Mouse (Mus musculus) embryo, embryonic 11.5 days (tissue): ENCODE results near the gene Gm20388.

Experiments
- DNase-seq: peaks from one replicate; pipeline ENCODE4 v3.0.0-alpha.2; 2012; ENCODE audit warnings: low read depth, low spot score

Gene Gm20388

DNA sequence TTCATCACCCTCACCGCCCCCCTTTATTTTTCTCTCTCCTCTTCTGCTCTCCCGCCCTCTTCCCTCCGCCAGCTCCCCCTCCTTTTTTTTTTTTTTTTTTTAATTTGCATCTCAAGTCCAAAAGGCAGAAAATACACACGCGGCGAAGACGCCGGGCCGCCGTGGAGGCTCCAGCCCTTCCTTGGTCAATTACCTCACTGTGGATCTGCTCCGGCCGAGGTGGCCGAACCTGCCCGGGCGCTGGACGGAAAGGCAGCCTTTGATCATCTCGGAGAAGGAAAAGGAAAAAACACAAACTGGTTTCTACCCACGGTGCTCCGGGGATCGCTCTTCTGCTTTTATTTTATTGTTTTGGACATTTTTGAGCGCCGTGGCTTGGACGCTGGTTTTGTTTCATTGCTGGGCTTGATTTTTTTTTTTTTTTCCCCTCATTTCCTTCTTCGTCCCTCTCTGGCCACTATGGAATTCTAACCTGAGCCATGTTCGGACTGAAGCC, 578.0 kb downstream of the Gm20388 start:
- no peak for DNase-seq

DNA sequence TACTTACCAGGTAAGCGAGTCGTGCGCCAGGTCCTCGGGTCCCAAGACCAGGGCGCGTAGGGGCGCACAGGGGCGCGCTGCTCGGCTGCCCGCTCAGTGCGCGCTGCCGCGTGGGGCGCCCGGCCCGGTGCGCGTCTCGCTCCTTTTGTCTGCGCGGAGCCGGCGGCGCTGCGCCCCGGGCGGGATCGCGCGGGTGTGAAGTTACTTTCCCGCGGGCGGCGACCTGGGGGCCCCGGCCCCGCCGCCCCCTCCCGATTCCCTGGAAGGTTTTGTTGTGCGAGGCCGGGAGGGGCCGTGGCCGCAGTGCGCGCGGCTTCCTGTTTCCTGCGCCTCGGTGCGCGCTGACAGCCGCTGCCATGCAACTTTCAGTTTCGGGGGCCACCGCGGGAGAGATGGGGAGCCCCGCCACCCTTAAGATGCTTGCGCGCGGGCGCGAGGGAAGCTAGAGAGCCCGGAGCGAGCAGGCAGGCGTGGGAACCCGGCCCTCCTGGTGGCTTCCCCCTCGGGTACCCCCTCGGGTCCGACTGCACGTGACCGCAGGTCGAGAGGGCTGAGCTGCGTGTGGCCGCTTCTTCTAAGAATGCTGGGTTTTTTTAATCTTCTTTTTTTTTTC, 578.6 kb downstream of the Gm20388 start:
- no peak for DNase-seq

DNA sequence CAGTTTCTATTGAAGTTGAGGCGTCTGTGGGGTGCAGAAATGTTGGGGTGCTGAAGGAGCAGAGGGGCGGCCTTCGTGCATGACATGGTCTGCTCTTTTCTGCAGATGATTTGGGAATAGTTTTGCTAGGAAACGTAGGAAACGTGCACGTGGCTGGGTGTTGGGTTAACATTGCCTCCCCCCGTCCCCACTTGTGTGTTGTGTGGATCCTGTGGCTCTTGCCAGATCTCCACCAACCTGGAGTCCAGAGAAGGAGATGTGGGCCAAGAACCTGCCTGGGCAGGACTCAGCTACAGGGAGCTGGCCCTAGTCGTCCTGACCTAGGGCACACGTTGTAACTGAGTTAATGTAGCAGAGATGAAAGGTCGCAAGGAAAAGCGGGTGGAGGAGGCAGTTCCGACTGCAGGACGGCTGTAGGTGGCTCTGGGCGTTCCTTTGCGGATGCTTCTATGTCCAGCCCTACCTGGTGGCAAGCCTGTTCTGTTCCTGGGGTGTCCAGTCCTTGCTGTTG, 579.2 kb downstream of the Gm20388 start:
- no peak for DNase-seq

DNA sequence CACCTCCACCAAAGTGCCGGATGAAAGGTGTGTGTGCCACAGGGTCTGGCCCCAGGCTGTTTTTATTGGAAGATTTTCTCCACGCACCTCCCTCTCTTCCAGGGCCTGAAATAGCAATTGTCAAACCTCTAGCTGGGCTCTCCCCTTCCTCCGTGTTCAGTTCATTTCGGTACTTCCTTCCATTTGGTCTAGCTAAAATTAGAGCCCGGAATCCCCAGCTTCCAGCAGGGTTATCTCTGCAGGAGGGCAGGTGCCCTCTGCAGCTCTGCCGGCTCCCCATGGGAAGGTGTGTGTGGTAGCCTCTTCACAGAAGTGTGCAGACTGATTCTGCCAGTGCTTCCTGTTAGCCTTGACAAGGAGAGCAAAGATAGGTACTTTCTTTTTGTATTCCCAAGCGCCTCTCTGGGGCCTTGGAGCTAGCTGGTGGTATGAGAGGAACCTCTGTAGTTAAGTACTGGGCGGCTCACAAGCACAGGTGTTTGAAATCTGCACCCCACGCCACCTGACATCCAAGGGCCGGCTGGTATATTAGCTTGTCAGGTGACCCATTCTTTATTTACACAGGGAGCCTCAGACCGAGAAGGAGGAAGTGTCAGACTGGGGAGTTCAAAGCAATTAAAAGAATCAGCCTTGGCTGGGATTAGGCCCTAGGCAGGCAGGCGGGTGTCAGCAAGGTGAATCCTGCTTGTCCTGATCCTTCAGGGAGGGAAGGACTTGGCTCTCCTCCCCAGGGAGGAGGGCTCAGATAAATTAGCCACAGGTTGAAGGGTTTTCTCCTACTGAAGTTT, 579.9 kb downstream of the Gm20388 start:
- no peak for DNase-seq

DNA sequence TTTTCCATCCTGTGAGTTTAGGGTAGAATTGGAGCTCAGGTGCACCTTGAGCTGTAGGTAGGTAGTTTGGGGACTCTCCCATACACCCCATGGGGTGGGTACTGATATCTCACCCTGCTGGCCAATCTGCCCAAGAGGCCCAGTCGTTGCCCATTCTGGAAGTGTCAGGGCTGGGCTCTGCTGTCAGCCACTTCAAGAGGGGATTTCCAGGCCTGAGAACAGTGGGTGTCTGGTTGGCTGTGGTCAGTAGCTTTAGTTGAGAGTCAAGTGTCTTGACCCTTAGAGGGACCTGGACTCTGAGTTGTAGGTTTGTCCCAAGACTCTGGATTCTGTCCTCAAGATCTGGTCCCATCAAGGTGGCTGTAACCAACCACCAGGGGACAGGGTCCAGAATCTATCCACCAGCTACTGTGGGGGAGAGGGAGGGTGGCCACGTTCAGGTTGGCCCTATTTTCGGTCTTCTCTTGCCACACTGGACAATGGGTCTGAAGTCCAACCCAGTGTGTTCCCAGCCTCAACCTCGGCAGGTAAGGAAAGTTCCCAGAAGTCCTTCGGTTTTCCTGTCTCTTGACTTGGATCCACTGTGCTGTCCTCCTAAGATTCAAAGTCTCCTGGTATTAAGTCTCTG, 580.6 kb downstream of the Gm20388 start:
- no peak for DNase-seq

DNA sequence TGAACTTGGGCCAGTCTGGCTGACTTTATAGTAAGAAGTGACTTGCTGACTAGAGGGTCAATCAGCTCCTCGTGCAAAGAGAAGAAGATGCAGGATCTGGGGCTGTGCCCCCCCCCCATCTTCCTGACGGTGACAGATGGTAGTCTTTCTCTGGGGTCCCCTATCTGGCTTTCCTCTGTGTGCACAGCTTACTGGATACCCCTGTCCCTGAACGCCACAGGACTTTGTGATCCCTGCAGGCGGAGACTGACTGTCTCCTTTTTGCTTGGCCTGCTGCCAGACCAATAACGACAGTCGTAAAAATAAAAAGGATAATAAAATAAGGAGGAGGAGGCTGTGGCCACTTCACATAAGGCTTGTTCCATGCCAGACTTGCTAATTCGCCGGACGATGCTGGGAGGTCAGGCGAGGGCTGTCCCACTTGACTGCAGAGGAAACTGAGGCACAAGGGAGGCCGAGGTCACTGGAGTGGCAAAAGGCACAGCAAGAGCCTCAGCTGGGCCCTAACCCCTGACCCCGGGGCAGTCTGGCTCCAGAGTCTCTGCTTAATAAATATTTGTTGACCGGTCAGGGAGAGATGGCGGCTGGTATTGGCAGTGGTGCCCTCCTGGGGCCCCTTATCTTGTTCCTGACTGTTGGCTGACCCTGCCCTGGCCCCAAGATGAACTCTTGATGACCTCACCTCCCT, 581.7 kb downstream of the Gm20388 start:
- no peak for DNase-seq

DNA sequence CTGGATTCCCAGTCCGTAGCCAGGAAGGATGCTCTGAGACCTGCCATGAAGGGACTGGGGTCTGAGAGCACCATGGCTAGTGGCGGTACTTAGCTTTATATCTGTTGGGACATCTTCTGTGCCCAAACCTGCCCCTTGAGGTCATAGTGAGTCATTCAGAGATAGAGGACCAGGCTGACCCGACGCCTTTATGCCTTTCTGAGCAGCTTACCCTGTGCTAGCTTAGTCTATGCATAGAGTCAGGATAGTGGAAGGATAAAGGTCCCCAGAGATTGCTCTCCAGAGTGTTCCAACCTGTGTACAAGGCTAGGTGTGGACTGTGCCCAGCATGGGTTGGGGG, 582.2 kb downstream of the Gm20388 start:
- no peak for DNase-seq

DNA sequence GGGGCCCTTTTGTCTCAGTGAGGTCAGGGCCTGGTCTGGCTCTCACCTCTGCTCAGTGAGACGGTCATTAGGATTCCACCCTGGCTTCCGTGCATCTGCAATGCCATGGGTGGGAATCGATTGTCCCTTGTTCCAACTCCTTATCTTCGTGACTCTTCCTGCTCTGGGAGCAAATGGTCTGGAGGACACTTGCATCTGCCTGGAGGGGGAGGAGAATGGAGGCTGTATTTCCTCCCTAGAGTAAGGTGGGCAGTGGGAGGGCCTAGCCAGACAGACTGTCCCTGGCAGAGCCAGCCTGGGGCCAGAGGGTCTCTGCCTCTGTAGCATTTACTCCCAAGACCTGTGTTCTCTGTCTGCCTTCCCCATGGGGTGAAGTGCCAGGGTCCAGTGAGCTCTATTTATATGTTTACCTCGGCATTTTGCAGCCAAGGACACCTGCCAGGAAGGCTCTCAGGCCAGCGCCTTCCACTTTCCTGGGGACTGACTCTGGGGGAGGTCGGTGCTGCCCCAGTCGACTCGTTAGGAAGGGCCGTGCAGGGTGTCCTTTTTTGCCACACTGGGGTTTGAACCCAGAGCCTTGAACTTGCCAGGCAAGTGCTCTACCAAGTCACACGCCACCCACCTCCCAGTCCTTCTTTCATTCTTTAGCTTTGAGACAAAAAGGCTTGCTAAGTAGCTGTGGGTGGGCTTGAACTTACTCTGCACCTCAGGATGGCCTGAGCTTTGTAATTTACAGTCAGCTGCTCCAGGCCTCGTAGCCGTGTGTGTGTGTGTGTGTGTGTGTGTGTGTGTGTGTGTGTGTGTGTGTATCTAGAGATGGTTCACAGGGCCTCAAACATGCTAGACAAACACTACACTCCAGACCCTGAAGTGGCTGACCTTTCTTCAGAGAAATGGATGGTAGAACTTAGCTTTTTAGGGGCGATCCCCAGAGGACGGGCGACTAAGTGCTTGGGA, 583.1 kb downstream of the Gm20388 start:
- DNase-seq = no peak

DNA sequence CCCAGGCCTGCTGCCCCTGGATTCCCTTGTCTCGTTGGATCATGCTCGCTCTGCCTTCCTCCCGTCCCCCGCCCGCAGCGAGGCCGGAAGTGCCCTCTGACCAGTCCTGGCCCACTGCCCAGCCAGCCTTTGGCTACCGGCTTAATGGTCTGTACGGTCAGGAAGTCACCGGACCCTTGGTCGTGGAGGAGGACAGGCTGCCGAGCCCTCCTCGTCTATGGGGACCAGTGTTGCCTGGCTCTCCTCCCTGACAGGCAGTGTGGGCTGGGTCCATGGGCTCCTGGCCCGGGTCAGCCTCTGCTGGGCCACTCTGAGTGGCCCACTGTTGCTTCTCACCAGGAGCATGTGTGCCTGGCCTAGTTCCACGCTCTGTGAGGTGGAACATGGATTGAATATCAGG, 584.3 kb downstream of the Gm20388 start:
- no peak for DNase-seq

DNA sequence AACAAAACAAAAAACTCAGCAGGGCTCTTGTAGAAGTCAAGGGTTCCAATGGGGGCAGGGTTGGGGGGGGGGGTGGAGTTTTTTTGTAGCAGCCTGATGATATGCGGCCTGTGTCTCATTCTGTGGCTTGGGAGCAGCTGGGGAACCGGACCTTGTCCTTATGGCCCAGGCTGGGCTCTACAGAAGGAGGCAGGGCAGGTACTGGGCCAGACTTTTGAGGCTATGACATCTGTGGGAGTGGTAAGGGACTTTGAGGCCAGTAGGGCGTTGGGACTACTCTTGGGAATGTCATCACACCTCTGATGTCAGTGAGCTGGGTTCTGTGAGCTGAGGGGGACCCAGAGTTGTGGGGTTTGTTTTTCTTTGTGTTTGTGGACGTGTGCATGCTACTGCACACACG, 584.8 kb downstream of the Gm20388 start:
- no peak for DNase-seq

DNA sequence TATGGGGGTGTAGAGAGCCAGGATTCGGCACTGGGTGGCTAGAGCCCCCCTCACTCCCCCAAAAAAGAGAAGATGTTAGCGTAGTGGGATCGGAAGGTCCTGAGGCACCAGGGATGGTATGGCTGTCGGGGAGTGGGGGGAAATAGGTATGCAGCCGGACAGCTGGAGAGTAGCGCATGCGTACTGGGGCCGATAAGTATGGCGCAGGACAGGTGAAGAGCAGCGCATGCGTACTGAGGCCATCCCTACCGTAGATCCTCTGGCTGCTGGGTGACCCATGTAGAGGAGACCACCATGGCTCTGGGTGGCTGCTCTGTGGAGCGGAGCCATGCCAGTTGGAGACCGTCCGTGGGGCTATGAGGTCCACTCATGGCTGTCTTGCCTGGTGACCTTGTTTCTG, 585.8 kb downstream of the Gm20388 start:
- no peak for DNase-seq

DNA sequence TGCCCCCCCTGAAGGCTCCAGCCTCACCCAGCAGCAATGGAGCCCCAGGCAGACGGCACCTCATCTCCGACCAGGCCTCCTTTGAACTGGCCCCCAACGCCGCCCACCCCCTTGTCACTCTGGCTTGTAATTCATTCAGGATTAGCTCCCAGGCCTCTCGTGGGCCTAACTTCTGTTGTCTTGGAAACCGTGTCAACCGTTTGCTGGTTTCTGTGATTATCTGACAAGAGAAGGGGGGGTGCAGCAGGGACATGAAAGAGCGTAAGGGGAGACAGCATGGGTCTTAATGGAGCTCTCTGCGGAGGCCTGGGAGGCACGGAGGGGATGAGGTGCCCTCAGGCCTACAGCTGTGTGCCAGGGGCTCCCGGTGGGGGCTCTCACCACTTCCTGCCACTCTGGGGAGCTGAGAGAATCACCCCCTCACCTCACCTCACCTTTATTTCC, 586.9 kb downstream of the Gm20388 start:
- no peak for DNase-seq

DNA sequence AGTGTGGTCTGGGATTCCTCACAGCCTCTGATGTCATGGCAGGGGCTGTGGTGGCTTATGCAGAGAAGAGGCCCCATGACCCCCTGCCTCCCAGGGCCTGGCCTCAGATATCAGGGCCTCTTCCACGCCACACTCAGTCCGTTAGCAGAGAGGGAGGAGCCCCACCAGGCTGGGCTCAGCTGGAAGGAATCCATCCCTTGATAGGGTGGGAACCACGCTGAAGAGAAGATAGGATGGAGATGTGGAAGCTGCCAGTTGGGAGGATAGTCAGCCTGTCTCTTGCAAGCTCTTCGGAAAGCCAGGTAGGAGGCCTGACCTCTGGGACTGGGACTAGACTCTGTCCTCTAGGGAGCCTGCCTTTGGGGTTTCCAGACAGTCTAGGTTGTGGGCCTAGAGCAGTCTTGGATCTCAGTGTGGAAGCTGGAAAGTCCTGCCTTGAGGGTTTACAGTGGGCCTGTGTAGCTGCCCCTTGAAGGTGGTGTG, 587.7 kb downstream of the Gm20388 start:
- DNase-seq = no peak

DNA sequence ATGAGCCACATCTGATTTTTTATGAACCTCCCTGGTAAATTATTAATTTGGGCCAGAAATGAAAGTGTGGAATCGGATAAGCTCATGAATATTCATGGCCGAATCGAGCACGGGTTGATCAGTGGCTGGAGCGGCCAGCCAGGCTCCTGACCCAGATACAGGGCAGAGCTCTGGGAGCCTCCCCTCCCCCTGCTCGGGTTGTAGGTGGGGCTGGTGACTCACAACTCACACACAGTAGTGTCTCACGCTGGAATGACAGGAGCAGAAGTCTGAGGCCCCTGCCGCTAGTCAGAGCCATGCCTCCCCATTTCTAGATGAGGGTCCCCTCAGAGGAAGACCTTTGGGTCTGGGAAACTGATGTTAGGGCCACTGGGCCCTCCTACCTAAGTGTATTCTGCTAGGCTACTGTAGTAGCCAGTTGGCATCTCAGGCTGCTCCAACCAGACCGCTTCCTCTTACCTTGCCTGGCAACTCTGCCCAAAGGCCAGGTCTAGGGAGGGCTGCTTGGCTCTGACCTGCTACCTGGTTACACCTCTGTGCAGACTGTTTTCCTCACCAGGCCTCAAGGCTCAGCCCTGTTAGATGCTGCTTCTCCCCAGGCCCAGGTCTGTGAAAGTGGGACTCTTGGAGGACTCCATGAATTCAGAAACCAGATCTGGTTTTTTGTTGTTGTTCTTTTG, 588.4 kb downstream of the Gm20388 start:
- no peak for DNase-seq

DNA sequence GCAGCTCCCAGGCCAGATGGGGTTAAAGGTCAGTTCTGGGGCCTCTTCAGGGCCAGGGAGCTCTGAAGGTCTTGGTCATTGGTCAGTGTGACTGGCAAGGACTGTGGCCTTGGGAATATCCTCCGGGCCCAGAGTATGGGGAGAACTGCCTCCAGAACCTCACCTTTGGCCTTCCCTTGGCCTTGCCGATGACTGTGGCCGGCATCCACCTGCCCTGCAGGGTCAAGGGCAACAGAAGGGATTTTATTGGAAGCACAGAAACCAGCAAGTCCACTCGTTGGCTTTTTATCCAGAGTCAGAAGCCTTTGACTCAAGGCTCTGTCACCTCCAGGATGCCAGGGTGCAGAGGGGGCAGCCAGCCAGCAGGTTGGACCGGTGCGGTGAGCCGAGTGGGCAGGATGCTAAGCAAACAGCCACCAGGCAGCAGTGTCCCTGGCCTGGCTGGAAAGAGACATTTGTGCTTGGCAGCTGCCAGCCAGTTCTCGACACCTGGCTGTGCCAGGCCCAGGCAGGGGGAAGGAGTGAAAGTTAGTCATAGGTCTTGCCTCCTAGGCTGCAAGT, 590.1 kb downstream of the Gm20388 start:
- DNase-seq = no peak

DNA sequence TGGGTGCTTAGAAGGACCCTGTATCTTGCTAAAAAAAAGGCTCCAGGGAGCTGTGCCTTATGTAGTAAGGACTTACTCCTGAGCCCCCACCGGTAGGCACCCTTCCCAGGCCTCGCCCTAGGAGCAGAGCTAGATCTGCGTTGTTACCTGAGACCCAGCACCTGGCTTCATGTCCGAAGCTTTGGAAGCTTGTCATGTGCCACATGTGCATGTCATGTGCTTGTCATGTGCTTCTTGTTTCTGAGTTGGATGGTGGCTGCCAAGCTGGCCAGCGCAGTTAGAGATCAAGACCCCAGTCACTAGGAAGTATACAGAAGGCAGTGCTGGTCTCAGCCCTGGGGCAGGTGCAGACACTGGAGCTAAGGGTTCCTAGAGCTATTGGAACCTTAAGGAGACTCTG, 590.8 kb downstream of the Gm20388 start:
- DNase-seq = no peak

DNA sequence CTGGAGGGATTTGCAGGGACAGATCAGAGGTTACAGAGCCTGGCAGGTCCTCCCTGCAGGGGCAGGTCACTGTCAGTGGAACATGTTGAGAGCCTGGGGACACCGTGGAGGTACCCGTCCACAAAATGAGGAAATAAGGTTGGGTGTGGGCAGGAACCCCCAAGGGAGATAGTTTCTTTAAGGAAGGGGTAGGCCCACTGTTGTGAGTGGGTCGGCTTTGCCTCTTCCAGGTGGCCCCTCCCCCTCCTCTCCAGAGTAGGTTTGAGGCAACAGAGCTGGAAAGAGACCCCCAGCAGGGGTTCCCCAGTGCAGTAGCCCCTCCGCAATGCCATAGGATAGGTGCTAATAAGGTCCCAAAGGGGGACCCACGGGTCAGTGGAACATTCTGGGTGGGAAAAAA, 591.8 kb downstream of the Gm20388 start:
- DNase-seq = no peak

DNA sequence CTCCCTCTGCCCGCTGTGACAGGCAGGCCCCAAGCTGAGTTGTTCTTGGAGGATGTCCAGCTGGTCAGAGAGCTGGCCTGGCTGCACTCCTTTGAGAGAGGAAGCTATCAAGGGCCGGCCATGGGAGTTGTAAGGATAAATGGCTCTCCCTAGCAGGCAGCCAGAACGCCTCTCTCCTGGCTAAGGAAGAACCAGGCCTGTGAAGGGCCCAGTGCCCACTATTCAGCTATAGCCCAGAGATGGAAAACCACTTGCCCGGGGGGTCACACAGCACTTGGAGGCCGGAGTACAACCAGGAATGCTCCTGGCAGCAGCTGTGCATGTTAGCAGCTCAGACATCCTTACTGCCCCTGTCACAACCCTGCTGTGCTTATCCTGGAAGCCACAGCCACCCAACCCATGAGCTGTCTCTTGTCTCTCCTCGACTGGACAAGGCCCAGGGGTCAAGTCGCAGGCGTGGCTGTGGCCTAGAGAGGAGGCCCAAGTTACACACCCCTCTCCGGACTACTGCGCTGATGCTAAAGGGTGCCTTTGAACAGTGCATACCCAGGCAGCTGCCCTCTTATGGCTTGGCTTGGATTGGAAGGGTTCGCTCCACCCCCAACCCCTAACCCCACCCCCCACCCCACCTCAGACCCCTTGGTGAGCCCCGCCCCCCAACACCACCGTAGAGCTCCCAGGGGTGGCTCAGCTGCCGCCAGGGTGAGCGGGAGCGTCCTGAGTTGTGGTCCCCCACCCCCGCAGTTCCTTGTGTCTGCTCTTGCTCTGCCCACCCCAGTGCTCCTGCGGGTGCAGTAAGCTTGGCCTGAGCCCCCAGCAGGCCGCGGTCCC, 593.8 kb downstream of the Gm20388 start:
- no peak for DNase-seq

DNA sequence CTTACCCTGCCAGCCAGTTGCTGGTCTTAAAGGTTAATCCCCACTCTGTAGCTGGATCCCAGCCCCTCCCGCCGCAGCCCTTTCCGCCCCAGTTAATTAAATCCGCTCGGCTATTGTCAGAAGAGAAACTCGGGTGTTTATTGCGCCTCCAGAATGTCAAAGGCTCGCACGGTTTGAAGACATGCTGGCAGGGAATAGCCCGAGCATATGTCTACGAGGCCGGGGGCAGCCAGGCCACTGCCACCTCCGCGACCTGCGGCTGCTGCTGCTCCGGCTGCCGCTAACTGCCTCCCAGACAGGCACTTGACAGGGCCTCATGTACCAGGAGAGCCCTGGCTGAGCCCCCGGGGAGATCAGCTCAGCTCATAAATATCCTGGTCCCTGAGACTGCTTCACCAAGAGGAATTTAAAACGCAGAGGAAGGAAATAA, 594.5 kb downstream of the Gm20388 start:
- DNase-seq = no peak
